8 mouse cellular contexts compared by ENCODE assay signal in genomic region chr9:18292443-18292922, GRCm38 (mm10). TPM values are rescaled to one million over a fixed set of nuclear protein-coding genes. Genes with fewer than 3 reads are reported as not detected.
DNase-seq lines count a peak whose midpoint lies in the region; ATAC-seq and TF ChIP-seq lines count a peak whose summit lies in the region.

No protein-coding gene starts in this region.

- H3K9ac ChIP-seq in kidney, embryonic 14.5 days (ENCODE audit: low read depth, low read length): peak overlapping the region; percentile 95
- H3K9ac ChIP-seq in hindbrain, embryonic 14.5 days: peak overlapping the region; percentile 92
- H3K9ac ChIP-seq in midbrain, embryonic 11.5 days (ENCODE audit: low read length): peak overlapping the region; percentile 97

- no peak for TF ChIP-seq POLR2A in bone marrow macrophage, adult 2 months (IDR thresholded peaks at IDR 0.05; ENCODE audit: borderline replicate concordance, low read depth, low read length)

- H3K4me2 ChIP-seq in kidney, embryonic 14.5 days (replicated peaks; ENCODE audit: low read depth, low read length): peak overlapping the region; percentile 85
- peak overlapping the region; percentile 83 for H3K4me2 ChIP-seq in hindbrain, embryonic 14.5 days (replicated peaks)
- H3K4me2 ChIP-seq in midbrain, embryonic 11.5 days: peak overlapping the region; percentile 90

- H3K9me3 ChIP-seq in kidney, embryonic 14.5 days (ENCODE audit: control insufficient read depth, low read length): no peaks in the 10 kb centered on the region
- H3K9me3 ChIP-seq in hindbrain, embryonic 14.5 days (ENCODE audit: control insufficient read depth, low read length): no peaks in the 10 kb centered on the region
- H3K9me3 ChIP-seq in midbrain, embryonic 11.5 days (ENCODE audit: control insufficient read depth, low read length): no peaks in the 10 kb centered on the region

- peak overlapping the region; percentile 98 for H3K4me3 ChIP-seq in kidney, embryonic 14.5 days (ENCODE audit: low read length)
- H3K4me3 ChIP-seq in bone marrow macrophage, adult 2 months (ENCODE audit: insufficient read depth, low read length): peak overlapping the region; percentile 98
- H3K4me3 ChIP-seq in hindbrain, embryonic 14.5 days (replicated peaks; ENCODE audit: low read length): peak overlapping the region; percentile 76
- H3K4me3 ChIP-seq in midbrain, embryonic 11.5 days (ENCODE audit: low read depth, low read length): peak overlapping the region; percentile 84

- TF ChIP-seq CTCF in bone marrow macrophage, adult 2 months (IDR thresholded peaks at IDR 0.05; ENCODE audit: low read depth, low read length): no peak

- peak; percentile 65 for ATAC-seq in kidney, embryonic 14.5 days (ENCODE audit: low FRiP score, low TSS enrichment)
- ATAC-seq in hindbrain, embryonic 14.5 days (ENCODE audit: low FRiP score): peak; percentile 59
- no peak; the same call in 1 of the 2 replicates for ATAC-seq in midbrain, embryonic 11.5 days (ENCODE audit: low FRiP score)

- DNase-seq in kidney, adult 8-10 months: no peak
- DNase-seq in hindbrain, embryonic 14.5 days (ENCODE audit: low spot score): no peak
- peak; percentile 93 for DNase-seq in midbrain, embryonic 11.5 days (ENCODE audit: low spot score, missing footprints)
- no peak for DNase-seq in Muller cell, postnatal 12 days (ENCODE audit: inconsistent ontology term)
- no peak for DNase-seq in ovary, postnatal 10 days (ENCODE audit: low spot score)
- no peak for DNase-seq in ovary, adult 18-20 months (ENCODE audit: low spot score)

- WGBS in kidney, embryonic 14.5 days: under 1% methylated on average over 24 of the region's 24 CpGs
- WGBS in hindbrain, embryonic 14.5 days: 1% methylated on average over 24 of the region's 24 CpGs
- WGBS in midbrain, embryonic 11.5 days: 4% methylated on average over 24 of the region's 24 CpGs

- H3K4me1 ChIP-seq in kidney, embryonic 14.5 days (ENCODE audit: control insufficient read depth, insufficient read depth, low read length): peaks cover 8% of the 10 kb centered on the region; the same call in 1 of the 2 replicates
- peaks cover 4% of the 10 kb centered on the region for H3K4me1 ChIP-seq in bone marrow macrophage, adult 2 months (ENCODE audit: control insufficient read depth, insufficient read depth, low read length)
- peaks cover 16% of the 10 kb centered on the region for H3K4me1 ChIP-seq in hindbrain, embryonic 14.5 days (replicated peaks; ENCODE audit: control insufficient read depth, insufficient read depth, low read length)
- peaks cover 10% of the 10 kb centered on the region for H3K4me1 ChIP-seq in midbrain, embryonic 11.5 days (ENCODE audit: control insufficient read depth, insufficient read depth, low read length)

- H3K27ac ChIP-seq in kidney, embryonic 14.5 days (ENCODE audit: low read depth, low read length): peak overlapping the region; percentile 89
- H3K27ac ChIP-seq in bone marrow macrophage, adult 2 months (ENCODE audit: insufficient read depth, low read depth, low read length): peak overlapping the region; percentile 87
- H3K27ac ChIP-seq in hindbrain, embryonic 14.5 days: peak overlapping the region; percentile 83
- H3K27ac ChIP-seq in midbrain, embryonic 11.5 days (ENCODE audit: low read depth, low read length): peak overlapping the region; percentile 73

- H3K27me3 ChIP-seq in kidney, embryonic 14.5 days (ENCODE audit: control insufficient read depth, insufficient read depth, low read length): no peaks in the 10 kb centered on the region
- H3K27me3 ChIP-seq in hindbrain, embryonic 14.5 days (ENCODE audit: control insufficient read depth, insufficient read depth, low read length): no peaks in the 10 kb centered on the region
- no peaks in the 10 kb centered on the region for H3K27me3 ChIP-seq in midbrain, embryonic 11.5 days (ENCODE audit: control insufficient read depth, insufficient read depth, low read length)

- no peaks in the 10 kb centered on the region; the same call in 1 of the 2 replicates for H3K36me3 ChIP-seq in kidney, embryonic 14.5 days (ENCODE audit: control insufficient read depth, insufficient read depth, low read length)
- H3K36me3 ChIP-seq in hindbrain, embryonic 14.5 days (replicated peaks; ENCODE audit: control insufficient read depth, insufficient read depth): peaks cover 13% of the 10 kb centered on the region
- H3K36me3 ChIP-seq in midbrain, embryonic 11.5 days (ENCODE audit: control insufficient read depth, insufficient read depth, low read length): no peaks in the 10 kb centered on the region; the same call in 1 of the 2 replicates

RNA-seq across cellular contexts. Expression of gene Chordc1, which starts 0.6 kb away (rescaled TPM):
- 92.4 and 128 TPM in 2 replicates for polyA plus RNA-seq in kidney, embryonic 14.5 days (2014; fragmentation: Nextera tagmentation; extraction: Ambion mirVana)
- polyA plus RNA-seq in bone marrow macrophage, adult 2 months (2012; ENCODE audit: insufficient read depth, insufficient read length, missing spikeins): 52.3 and 66.3 TPM in 2 replicates
- 120 TPM in 2 replicates for polyA plus RNA-seq in hindbrain, embryonic 14.5 days (2014; fragmentation: Nextera tagmentation; extraction: Ambion mirVana)
- 131 and 141 TPM in 2 replicates for polyA plus RNA-seq in midbrain, embryonic 11.5 days (2014; fragmentation: Nextera tagmentation; extraction: Ambion mirVana)
